Mouse (Mus musculus) telencephalon, adult 2 months (tissue): ENCODE measurements at regions not wholly inside any gene's neighbourhood (a gene's known extent, or its start where the extent isn't known, plus 50 kb on each side); places are given as distances from the start of the nearest gene placed in this dataset.

Source experiments
- DNase-seq: peaks from one replicate; pipeline ENCODE4 v3.0.0-alpha.2; 2011; ENCODE audit warnings: low read depth, low spot score

DNA sequence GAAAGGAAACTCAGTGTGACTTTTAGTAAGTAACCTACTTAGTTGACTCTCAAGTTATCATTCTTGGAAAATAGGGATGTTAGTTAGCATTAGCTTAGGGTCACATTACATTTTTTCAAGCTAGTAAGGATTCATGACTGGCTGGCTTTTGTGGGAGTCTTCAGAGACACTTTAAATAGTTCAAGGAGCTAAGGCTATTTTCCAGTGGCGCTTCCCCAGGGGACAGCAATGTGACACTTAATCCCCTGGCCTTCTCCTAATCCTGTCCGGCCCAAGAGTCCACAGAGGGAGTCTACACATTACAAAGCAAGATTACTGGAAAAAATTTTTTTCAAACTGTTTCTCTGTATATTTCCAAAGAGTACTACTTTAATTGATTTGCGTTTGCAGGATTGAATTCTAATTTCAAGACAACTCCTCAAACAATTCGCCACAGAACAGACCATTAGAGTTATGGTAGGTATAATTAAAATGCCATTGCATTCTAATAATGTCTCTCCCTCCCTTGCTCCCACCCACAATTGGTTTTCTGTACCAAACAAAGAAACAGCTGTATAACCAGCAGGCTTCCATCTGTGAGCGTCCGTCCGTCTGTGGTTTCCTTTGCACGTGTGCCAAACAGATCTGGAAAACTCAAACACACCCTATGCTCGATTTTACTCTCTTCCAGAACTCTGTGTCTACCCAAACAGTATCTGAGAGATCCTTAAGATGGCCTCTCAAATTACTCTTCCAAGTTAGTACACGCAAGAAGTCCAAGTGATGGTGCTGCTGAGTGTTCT lies 341.1 kb upstream of the Cd180 start:
- no peak for DNase-seq

DNA sequence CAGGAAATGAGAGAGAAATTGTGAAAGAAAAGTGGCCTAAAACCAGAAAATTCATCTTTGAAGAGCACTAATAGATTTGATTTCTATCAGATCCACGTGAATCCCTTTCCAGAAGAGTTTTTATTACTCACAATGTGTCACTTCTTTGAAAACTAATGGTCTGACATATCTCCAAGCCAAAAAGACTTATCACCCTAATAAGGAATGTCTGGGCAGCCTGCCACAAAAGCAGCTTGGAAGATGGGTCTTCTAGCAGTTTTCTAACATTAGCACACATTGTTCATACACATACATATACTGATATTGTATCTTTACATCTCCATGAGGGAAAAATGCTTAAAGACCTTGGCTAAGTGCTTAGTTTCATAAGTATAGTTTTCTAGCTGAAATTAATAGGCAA lies 337.8 kb upstream of the Cd180 start:
- DNase-seq: no peak

DNA sequence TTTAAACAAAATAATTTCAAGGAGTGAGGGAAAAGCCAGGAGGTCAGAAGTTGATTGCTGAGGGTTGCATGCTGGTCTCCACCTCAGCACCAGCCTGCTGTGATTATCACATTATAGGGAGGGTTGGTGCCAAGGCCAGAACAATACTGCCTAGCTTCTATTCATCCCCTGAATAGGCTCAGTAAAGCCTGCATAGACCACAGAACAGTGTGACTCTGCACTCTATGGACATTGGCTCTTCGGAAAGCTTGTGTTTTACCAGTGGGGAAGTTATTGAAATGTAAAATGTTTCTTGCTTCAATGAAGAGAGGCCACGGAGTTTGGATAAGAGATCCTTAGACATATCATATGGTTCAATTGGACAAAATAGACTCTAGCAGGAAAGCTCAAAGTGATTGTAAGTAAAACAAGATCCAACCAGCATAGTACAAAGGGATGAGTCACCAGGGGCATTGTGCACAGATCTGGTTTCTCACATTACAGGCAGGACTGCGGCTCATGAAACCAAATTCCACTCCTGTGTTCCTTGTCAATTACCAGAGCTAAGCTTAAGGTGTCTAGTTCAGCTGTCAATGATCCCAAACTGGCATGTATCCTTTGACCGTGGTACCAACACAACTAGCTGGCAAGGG lies 320.8 kb upstream of the Cd180 start:
- DNase-seq: no peak

DNA sequence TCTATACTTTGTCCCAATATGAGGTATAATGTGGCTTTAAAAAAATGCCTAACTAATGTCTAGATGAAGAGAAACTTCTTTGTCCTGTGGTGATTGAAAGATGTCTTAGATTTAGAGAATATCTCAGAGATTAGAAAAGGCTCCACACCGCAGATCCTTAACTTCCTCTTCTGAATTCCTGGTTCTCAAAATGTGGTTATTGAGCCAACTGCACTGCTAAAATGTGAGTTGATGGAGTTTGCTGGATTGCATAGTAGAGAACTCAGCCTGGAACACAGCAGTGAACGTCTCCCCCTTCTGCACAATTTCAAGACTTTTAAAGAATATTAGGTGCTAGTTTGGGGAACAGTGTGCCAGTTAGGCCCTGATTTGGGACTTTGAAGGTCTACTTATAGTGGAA lies 312.7 kb upstream of the Cd180 start:
- DNase-seq: no peak

DNA sequence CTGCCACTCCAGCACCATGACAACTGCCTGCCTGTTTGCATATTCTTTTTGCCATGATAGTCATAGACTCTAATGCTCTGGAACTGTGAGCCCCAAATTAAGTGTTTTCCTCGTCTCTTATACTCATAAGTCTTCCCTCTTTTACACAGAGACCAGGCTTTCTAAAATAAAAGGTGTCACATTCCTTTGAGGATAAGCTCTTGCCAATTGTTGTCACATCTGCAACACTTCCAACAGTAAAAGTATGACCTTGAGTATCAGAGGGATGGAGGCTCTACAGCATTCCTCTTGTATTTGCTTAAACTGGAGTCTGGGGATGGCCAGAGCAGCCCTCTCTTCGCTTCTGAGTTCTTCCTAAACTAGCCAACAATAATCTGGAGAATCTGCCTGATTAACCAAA lies 301.4 kb upstream of the Cd180 start:
- DNase-seq: no peak

DNA sequence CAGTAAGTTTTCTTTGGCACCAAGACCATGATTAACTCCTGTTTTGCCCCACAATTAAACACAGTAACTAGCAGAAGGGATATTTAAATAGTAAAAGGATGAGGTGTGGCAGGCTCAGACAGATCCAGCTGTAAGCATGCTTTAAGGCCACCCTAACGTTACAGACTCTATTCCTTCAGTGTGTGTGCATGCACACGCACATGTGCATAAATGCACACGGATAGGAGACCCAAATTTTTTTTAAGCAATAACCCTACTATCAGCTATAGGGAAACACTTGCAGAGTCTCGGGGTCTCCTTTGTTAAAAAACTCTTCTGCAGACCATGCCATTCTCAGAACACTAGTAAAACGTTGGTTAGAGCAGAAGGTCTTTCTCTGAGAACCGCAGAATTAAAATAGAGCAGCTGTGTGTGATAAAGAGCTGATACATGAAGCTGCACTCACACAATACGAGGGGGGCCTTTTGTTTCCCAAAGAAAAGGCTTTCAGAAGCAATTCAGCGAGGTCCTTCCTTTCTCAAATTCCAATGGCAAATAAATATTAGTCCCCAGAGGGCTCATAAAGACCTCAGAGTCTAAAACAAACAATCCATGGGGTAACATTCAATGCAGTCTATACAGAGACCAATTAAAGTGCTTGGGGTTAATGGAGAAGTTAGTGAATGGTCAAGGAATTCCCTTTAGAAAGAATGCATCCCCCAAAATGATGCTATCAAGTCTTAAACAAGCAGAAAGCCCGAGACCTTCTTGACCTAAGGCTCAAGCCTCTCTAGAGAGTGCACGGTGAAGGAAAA lies 300.3 kb upstream of the Cd180 start:
- no peak for DNase-seq

DNA sequence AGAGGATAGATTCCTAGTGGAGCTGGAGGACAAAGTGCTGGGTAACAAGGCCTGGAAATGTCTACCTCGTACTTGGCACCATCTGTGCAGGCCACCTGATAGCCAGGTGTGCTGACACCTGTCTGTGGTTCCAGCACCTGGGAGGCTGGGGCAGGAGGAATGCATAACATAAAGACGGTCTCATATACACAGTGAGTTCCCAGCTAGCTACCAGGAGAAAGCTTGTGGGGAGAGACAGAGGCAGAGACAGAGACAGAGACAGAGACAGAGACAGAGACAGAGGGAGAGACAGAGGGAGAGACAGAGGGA lies 299.7 kb upstream of the Cd180 start:
- DNase-seq: no peak

DNA sequence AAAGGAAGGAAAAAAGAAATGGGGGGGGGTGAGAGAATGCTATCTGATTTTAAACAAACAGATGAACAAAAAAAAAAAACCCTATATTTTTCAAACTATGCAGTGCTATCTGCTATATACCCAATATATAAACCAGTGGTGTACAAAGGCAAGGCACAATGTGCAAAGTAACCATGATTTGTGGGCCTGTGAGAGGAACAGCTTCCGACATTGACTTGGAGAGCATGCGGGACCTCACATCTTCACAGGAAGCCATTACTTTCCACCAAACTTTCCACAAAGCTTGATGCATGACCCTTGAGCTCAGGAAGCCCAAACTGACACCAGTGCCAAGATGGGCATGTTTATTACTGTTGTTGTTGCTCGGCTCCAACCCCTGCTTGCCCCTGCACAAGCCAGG lies 299.3 kb upstream of the Cd180 start:
- DNase-seq: no peak

DNA sequence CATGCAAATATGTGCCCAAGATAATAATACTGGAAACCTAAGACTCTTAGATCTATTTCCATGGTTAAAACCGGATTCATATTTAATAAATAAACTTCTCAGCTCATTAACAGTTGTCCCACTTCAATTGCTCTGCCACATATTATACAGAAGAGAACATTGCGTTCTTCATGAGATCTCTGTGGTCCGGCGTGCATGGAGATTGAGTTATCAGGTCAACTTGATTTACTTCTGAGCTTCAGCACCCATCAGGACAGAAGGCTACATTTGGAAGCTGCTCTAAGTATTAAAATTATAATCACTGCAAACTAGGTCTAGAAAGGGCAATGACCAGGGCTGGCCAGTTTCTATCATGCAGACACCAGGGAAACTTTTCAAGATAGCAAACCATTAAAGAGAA lies 295.9 kb upstream of the Cd180 start:
- no peak for DNase-seq

DNA sequence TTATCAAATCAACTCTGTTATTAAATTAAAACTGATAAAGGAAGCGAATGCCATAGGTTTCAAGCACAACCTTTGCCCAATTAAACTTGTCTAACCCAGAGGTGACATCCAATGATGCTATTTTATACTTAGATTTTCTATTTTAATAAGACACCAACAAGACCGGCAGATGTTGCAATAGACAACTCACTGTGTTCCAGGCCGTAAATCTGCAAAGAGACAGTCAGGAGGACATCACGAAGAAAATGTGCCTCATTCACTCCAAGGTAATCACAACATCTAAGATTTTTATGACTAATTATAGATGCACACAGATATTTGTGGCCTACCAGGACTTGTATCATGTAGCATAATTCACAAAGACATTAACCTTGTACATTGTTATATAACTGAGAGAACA lies 281.5 kb upstream of the Cd180 start:
- DNase-seq: no peak

DNA sequence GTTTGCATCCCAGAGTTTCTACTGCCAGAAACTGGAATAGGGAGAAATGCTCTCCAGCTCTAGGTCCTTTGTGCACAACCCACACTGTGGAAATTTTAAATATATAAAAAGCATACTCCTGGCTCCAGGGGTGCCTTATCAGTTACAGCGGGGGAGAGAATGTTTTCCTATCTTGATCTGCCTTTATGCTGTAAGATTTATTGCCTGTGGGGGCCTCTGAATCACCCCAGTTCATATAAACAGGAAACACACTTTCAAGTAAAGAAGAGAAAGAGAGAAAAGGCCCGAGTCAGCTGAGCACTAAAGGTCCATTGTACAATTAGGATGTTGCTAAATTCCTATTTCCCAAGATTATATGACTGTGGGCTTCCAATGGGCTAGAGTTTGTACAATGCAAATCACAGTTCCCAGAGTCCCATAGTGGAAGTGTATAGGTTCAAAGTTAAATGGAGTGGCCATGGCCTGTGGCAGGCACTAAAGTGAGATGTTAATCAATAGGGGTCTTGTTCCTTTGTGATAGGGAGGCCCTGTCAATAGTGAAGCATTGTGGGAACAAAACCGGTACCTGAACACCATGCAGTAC lies 258.9 kb upstream of the Cd180 start:
- no peak for DNase-seq

DNA sequence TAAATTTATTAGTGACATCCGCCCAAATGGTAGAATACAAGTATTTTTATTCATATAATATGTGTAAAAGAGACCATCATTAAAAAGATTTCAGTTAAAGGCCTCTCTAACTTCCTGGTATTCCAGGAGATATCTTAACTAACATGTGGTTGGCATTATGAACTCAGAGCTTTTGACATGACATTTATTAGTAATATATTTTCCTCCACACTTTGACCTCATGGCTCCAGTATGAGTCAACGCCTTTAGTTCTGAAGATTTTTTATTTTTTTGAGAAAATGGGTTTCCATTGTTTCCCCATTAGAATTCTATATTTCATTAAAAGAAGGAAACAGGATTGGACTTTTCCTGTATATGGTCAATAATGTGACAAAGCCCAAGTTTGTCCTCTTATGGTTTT lies 250.7 kb upstream of the Cd180 start:
- DNase-seq: no peak

DNA sequence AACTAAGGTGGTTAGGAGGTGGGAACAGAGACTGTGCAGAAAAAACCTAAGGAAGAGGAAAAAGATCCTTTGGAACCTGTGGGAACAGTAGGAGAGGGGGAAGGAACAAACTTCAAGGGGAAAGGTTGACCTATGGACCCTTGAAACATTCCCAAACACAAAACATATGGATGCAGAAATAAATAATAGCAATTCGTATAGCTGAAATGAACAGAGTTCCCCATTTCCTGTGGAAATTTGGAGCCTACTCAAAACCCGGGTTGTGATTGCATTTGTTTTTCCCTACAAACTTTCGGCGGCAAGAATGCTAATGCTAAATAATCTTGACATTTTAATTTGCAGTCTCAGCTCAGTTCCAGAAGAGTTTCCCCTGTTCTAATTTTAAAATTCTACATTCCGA lies 246.0 kb upstream of the Cd180 start:
- no peak for DNase-seq

DNA sequence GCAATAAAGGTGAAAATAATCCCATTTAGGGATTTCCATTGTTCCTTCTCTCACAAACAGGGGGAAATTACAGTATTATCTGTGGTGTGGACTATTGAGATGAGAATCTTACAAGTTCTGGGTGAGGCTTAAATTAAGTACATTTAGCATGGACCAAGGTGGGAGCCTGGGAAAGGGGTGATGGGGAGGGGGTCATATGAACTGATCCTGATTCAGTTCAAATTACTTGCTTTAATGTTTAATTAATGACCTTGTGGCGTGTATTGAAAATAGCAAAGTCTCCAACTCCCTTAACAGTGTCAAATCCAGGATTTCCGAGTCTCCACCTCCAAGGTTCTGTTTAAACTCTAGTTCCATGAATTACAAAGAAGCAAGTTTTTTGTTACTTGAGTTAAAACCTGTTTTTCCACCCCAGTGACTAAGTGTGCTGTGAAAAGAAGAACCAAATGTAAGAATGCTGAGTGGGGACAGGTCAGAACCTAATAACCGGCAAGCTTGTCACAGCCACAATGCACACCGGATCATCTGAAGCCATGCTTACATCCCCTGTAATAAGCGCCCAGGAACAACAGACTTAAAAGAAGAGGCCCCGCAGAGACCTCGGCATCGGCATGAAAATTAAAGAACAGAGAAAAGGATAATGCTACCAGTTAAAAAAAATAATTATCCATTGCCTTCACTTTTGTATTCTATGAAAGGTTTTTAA lies 243.8 kb upstream of the Cd180 start:
- no peak for DNase-seq

DNA sequence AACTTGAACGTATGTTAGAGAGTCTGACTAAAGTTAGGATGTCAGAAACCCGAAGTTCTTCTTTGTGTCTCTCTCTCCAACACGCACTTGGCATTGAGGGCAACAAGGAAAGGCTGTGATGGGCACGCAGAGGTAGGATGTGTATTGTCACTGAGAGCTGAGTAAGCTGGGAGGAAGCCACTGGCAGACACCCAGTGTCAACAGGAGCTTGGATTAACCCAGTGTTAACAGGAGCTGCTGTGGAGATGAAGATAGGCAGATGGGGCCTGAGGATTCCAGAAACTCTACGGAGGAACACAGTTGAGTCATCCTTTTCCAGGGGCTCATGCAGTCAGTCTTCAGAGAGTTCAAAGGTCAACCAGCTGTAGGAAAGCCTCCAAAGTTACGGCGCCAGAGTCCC lies 242.2 kb upstream of the Cd180 start:
- no peak for DNase-seq

DNA sequence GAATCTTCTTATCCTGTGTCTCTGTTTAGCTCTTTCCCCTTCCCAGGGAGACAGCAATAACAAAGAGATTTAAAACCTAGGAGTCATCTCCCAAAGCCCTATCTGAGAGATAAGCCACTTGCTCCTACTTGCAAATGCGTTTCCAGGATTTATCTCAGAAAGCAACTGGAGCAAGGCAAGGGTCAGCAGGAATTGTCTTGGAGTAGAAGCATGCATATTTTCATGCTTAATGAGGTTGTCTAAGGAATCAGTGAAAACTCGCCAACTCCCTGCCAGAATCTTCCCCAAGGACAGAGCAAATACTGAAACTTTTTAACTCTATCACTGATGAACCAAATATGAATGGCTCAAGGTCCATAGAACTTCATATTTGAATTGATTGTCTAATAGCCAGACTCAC lies 234.6 kb upstream of the Cd180 start:
- no peak for DNase-seq

DNA sequence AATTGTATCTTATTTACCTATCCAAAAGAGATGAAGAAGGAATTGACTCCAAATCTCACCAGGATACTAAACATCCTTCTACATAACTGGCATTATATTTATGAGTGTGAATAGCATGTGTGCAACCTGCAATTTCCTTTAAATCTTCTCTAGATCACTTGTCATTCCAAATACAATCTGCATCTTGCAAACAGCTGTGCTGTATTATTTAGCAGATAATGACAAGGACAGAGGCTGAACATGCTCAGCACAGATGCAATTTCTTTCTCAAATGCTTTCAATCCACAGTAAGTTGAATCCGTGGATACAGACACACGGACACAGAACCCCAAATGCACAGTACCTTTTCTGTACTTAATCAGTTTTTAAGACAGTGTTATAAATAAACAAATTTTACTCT lies 229.4 kb upstream of the Cd180 start:
- no peak for DNase-seq

DNA sequence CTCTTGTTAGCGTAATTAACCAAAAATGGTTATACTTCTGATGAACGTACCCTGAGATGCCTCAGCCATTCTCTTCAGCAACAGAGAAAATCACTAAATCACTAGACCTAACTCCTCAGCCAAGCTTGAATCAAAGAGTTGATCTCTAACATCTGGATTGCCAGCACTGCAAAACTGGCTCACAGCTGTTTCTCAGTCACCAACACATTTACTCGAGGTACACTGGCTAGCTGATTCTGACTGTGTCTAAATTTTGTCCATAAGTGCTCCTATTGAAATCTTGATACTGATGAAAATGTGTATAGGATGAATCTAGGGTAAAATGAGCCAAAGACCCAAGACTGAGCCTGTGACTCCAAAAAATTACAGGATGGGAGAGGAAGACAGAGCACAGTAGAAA lies 211.5 kb upstream of the Cd180 start:
- DNase-seq: no peak

DNA sequence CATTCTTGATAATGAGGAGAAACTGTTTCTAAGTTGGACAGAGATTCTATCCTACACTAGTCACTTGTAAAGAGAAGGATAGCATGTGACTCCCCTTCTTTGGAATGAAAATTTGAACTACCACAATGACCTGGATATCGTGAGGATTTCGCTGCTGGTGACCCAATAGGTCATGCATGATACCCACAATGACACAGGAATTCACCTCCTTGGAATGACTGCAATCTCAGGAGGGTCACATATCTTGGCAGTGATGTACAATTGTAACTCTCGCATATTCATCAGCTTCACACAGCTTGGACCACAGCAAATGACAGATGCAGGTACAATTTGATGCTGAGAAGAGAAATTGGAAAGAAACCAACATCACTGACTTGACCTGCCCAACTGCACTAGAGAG lies 210.9 kb upstream of the Cd180 start:
- no peak for DNase-seq

DNA sequence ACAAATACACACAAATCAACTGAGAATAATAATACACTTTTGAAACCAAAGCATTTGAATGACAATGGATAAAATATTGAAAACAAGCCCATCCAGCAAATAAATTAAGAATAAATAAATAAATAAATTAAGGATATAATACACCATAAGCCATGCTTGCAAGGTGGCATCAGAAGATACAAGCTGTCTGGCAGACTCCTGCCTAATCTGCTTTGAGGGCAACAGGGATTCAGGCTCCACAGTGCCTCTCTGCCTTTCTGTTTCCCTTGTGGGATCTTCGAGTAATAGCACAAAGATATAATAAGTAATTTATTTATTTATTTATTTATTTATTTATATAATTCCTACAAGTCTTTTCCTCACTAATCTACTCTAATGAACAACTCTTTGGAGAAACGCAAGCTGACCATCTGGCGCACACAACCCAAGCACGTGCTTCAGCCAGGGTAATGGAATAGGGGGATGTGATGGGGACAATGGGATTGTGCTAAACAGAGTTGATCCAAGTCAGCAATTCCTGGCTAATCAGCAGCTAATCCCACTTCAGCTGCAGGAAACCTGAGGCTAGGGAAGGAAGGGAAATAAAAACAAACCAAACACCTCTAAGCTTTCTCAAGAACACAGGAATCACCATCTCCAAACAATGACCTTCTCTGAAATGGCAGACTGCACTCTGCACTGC lies 205.8 kb upstream of the Cd180 start:
- no peak for DNase-seq

DNA sequence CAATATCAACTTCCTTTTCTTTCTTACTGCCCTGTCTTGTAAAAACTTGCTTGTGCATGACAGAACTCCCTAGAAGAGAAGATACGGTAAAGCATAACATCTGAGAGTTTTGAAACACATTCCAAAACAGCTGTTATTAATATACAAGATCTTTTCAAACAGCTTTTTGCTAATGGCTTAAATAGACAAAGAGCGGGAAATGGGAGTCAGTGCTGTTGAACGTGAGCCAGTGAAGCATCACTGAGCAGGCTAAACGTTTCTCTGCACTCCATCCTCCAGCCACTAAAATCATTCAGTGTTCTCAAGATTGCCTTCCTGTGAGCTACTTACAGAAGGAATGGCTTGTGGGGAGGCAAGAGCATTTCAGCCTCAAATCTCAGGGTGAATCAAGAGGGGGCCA lies 202.0 kb upstream of the Cd180 start:
- DNase-seq: no peak
